Mouse (Mus musculus) thymus, postnatal 0 days (tissue): ENCODE data around the gene Wdr37. TPM values are rescaled to one million over a fixed set of nuclear protein-coding genes. Genes with fewer than 3 reads are reported as not detected.
A peak's percentile ranks its signal among the peaks of the same experiment; 100 is the strongest.

Experiments used
- DNase-seq: peaks from one replicate; pipeline ENCODE4 v3.0.0-alpha.2; 2015; ENCODE audit warnings: low spot score
- polyA plus RNA-seq: library from polyadenylated mRNA; unstranded; fragments of >200 nt; fragmentation: Nextera tagmentation; extraction: Ambion mirVana; gene quantifications from 2 replicates; pipeline ENCODE4 v1.2.1, GENCODE M21; 2015

Wdr37 gene
- polyA plus RNA-seq, 1 experiment from 2014 or later: 28.3 TPM

DNA sequence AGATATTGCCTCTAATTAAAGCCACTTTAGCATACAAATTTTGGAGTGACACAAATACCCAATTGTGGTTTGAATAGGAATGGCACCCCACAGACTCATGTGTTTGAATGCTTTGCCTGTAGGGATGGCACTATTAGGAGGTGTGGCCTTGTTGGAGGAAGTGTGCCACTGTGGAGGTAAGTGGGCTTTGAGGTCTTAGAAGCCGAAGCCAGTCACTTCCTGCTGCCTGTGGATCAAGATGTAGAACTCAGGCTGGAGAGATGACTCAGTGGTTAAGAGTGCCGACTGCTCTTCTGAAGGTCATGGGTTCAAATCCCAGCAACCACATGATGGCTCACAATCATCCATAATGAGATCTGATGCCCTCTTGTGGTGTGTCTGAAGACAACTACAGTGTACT is 30.8 kb downstream of the Wdr37 start:
- no peak for DNase-seq

- no peak for DNase-seq
Measured at GRCm38 (mm10) chr13:8839937-8840336, 31.8 kb downstream of the Wdr37 start.

GRCm38 (mm10) chr13:8839111-8839510 is 32.6 kb downstream of the Wdr37 start:
- no peak for DNase-seq

DNA sequence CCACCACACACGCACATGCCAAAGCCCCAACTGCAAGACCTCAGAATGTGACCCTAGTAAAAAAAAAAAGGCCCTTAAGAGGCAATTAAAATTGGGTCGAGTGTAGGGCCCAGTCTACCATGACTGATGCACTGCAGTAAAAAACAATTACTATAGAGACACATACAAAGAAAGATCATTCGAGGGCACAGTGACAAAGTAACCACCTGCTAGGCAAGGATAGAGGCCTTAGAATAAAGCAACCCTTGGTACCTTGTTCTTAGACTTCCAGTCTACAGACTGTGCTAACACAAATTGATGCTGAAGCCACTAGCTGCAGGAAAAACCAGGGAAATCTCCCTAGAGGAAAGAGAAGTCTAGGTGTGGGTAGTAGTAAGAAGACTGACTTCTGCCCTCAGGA is 33.3 kb downstream of the Wdr37 start:
- DNase-seq: no peak

GRCm38 (mm10) chr13:8834573-8834972 is 37.1 kb downstream of the Wdr37 start:
- no peak for DNase-seq

DNA sequence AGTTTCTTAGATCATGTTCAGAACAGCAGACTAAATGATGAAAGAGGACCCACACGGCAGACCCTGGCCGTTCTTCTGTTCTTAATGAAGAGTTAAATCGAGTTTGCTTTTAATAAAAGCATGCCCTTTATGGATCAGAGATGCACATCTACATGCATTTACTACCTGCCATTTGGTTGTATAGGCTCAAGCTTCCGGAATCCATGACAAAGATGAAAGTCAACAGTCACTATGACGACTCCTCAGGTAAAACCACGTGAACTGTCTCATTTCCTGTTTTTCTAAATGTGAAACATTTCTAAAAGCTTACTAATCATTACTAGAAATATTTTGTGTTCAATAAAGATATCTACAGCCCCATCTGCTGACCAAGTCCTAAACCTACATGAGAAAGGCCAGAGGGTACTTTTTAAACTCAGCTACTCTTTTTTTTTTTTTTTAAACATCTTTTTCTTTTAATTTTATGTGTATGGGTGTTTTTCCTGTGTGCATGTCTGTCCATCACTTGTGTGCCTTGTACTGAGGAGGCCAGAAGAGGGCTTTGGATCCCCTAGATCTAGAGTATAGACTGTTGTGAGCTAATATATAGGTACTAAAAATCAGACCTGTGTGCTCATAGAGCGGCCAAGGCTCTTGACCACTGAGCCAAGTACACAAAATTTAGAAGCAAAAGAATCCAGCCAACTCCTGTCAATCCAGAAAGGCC is 40.0 kb downstream of the Wdr37 start:
- no peak for DNase-seq

- no peak for DNase-seq
Measured at GRCm38 (mm10) chr13:8830696-8831095, 41.0 kb downstream of the Wdr37 start.

DNA sequence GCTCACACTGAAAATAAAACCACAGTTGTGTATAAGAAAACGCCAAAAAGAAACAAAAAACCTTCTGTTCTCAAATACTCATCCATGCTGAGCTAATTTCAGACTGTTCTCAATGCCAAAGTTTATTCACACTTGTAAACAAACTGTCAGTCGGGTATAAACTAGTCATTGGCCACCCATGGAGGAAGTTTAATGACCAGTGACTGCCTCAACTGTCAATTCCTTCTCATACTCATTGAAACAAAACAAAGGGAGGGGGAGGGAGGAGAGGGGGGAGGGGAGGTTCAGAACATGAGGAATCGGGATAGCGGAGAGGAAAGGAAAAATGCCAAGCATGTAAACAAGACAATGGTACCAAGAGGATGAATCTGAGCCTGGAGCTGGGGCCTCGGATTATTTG is 41.9 kb downstream of the Wdr37 start:
- no peak for DNase-seq

DNA sequence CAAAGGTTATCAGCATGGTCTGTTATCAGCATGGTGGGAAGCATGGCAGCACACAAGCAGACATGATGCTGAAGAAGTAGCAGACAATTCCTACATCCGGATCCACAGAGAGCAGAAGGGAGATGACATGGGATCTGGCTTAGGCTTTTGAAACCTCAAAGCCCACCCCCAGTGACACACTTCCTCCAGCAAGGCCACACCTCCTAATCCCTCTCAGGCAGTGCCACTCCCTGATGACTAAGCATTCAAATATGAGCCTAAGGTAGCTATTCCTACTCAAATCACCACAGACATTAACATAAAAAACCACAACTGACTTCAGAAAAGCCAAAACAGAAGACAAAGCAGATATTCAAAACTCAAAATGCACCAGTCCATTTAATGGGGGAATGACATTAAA is 42.8 kb downstream of the Wdr37 start:
- DNase-seq: no peak

DNA sequence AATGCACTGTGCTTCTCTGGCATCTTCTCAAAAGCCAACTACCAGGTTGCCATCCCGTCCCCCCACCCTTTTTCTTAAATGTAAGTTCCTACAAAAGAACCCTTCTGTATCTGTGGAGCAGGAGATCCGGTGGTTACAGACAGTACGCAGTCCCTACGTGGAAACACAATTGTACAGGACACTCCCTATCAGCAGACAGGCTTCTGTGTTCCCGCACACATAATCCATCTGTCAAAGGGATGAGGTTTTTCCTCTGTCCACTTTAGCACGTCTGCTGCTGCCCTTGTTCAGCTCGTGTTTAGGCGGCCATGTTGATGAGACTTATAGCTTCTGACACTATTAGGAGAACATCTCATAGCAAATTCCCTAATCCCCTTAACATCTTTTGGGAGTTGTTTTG is 48.2 kb downstream of the Wdr37 start:
- no peak for DNase-seq

DNA sequence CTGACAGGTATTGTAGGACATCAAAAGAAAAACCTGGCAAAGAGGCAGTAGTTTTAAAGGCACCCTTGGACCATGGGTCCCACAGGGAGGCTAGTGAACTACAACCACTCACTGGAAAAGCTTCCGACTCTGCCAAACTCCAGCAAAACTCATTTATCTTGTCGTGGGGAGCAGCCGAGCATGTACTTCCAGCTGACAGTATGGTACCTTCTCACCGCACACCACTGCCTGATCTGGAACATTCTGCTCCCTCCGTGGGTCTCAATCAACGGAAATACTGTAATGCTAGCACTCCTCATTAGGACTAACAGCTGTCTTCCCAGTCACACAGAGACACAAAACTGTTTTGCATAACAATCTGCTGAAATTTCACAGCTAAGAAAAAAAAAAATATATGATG is 48.6 kb downstream of the Wdr37 start:
- DNase-seq: no peak

DNA sequence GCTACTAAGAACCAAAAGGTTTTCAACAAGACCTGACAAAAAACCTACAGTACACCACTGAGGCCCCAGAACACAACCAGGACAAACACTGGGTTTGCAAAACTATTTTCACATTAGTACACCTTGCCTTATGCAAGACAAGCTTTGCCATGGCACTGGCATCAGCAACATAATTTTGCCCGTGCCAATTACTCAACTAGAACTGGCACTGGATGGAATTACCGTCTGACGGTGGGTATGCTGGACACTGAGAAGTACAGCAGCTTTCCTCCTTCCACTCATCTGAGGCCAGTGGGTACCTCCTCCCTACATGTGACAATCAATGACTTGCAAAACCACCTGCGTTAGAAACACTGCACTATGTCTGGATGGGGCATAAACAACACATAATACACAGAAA is 49.5 kb downstream of the Wdr37 start:
- no peak for DNase-seq

GRCm38 (mm10) chr13:8805931-8806330 is 65.8 kb downstream of the Wdr37 start:
- no peak for DNase-seq

- DNase-seq: no peak
Measured at GRCm38 (mm10) chr13:8800576-8800975, 71.1 kb downstream of the Wdr37 start.

GRCm38 (mm10) chr13:8793217-8793616 is 78.5 kb downstream of the Wdr37 start:
- no peak for DNase-seq

GRCm38 (mm10) chr13:8785185-8785584 is 86.5 kb downstream of the Wdr37 start:
- peak; percentile 69 for DNase-seq

- peak; percentile 17 for DNase-seq
Measured at GRCm38 (mm10) chr13:8784308-8785061, 87.2 kb downstream of the Wdr37 start.

GRCm38 (mm10) chr13:8783686-8784307 is 87.9 kb downstream of the Wdr37 start:
- peak; percentile 66 for DNase-seq

DNA sequence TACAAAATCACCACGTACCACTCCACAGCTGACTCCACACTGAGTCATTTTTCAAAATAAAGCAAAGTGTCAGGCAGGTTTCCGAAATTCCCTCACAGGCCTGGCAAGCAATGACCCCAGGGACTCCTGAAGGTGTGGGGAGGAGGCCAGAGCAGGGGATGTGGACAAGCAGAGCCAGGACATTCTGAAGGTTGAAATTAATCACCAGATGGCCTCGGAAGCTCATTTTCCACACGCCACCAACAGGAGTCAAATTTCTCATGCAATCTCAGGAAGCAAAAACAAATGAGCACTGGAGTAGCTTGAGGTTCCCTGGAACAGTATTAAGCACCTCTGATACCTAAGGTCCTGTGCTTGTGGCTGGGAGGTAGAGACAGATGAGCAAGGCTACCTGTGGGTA is 89.1 kb downstream of the Wdr37 start:
- no peak for DNase-seq

GRCm38 (mm10) chr13:8780441-8780840 is 91.3 kb downstream of the Wdr37 start:
- DNase-seq: peak; percentile 75

GRCm38 (mm10) chr13:8770616-8771015 is 101.1 kb downstream of the Wdr37 start:
- DNase-seq: no peak

DNA sequence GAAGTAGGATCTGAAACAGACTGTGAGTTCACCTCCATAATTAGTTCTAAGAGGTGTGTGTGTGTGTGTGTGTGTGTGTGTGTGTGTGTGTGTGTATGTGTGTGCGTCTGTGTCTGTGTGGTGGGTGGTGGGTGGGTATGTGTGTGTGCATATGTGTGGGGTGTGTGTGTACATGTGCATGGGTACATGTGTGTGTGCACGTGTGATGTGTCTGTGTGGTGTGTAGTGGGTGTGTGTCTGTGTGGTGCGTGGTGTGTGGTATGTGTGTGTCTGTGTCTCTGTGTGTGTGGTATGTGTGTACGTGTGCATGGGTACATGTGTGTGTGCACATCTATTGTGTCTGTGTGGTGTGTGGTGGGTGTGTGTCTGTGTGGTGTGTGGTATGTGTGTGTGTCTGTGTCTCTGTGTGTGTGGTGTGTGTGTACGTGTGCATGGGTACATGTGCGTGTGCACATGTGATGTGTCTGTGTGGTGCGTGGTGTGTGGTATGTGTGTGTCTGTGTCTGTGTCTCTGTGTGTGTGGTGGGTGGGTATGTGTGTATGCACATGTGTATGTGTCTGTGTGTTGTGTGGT is 102.0 kb downstream of the Wdr37 start:
- DNase-seq: no peak
